Mouse (Mus musculus): ENCODE measurements around the gene Mrgpra9.
"Not testable (repeated sequence)": the region's sequence is repeated elsewhere in the genome, so short reads cannot be mapped to it uniquely, and the experiment has no call there.

Gene Mrgpra9

DNA sequence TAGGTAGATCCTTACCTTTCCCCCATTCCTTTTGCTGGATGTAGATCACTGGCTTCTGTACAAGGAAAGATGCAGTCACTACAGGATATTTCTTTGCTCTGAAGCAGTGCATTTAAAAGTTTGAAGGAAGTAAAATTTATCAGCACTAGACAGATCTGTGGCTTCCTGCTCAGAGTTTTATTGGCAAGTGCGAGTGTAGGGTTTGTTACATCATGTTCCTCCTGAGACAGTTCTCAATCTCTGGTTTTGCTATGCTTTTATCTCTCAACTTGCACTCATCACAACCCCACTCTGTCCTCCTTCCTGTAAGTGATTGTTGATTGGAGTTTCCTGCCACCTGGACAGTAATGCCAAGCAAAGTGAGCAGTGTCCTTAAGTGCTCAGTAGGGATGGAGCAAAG, at the start of gene Mrgpra9:
Gene Mrgpra9, minus strand, starts transcription at position 79 of the 400 bp plus-strand sequence.
- DNase-seq, result no peak

DNA sequence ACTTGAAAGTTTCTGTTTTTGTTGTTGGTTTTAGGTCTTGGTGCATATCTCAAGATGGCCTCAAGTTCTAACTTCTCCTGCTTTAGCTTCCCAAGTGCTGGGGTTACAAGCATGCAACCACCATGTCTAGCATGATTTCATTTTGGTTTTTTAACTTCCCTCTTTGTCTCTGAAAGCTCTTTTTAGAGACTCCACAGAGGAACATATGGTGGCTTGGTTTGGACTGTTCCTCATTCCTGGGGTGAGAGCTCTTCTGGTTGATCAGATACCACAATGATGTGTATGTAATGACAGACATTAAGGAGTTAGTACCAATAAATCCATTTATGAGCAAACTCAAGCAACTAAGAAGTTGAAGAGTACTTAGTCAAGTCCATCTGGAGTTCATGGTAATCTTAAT, 47.0 kb upstream of the Mrgpra9 start:
- DNase-seq, result not testable (repeated sequence)

DNA sequence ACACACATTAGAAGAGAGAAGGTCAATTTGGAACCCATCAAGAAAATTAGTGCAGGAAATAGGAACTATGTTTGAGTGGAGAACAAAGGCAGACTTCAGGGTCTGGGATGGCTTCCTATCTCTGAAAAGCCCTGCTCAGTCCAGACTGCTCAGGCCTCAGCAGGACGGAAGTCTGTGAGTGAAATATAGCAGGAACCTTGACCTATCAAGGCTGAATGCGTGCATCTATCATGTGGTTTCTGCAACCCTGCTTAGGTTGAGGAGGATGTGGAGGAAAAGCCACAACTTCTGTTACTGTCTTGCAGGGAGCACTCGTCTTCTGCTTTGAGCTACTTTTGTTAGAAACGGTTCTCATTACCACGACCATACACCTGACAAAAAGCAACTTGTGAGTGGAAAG, 18.9 kb upstream of the Mrgpra9 start:
- not testable (repeated sequence) for DNase-seq

DNA sequence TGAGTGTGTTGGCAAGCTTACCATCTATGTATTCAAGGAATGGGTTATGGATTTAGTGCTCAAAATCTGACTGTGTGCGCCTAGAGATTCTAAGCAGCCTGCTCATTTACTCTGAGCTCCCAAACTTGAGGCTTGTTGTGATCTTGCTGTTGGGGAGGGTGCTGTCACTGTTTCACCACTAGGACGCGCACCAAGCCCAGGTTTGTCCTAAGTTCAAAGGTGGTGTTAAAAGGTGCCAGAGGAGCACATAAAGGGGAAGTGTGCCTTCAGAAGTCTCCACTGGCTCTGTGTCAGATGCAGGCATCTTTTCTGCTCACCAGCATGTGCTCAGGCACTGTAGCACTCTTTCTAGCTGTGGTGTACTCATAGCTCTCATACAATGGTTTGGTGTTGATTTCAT, 8.0 kb downstream of the Mrgpra9 start:
- DNase-seq, result no peak

DNA sequence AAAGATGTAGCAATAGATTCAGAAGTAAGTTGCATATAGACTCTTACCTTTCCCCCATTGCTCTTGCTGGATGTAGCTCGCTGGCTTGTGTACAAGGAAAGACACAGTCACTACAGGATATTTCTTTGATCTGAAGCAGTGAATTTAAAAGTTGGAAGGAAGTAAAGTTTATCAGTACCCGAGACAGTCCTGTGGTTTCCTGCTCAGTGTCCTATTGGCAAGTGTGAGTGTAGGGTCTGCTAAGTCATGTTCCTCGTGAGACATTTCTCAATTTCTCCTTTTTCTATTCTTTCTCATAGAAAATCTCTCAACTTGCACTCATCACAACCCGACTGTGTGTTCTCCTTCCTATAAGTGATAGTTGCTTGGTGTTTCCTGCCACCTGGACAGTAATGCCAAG, 47.8 kb downstream of the Mrgpra9 start, which contains the start of gene Mrgpra6:
Gene Mrgpra6, minus strand, starts transcription at position 91 of the 400 bp plus-strand sequence.
- DNase-seq, result no peak

DNA sequence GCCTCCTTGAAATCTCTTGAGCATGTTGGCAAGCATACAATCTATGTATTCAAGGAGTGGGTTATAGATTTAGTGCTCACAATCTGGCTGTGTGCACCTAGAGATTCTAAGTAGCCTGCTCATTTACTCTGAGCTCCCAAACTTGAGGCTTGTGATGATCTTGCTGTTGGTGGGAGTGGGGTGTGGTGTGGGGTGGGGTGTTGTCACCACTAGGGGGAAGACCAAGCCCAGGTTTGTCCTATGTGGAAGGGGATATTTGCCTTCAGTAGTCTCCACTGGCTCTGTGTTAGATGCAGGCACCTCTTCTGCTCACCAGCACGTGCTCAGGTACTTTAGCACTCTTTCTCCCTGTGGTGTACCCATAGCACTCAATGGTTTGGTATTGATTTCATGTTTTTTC, 57.4 kb downstream of the Mrgpra9 start:
- DNase-seq, result no peak
